Mouse (Mus musculus) hindbrain, embryonic 12.5 days (tissue): ENCODE data around the gene Actr3b. TPM values are rescaled to one million over a fixed set of nuclear protein-coding genes. Genes with fewer than 3 reads are reported as not detected.

Source experiments
- ATAC-seq: fragments of 200-750 bp; cut with Nextera tagmentation; 2 replicates; pipeline ENCODE4 v1.8.0; 2017; ENCODE audit warnings: moderate TSS enrichment; ENCODE audit not compliant: low FRiP score
- H3K27ac ChIP-seq: fragments of 300-500 bp; sonication (generic); 2 replicates; pipeline ENCODE4 v1.5.1; 2016; ENCODE audit warnings: mild to moderate bottlenecking
- H3K27me3 ChIP-seq: fragments of 300-500 bp; sonication (generic); 2 replicates; pipeline ENCODE4 v1.6.1; 2016; ENCODE audit warnings: mild to moderate bottlenecking
- H3K36me3 ChIP-seq: fragments of 300-500 bp; sonication (generic); 2 replicates; pipeline ENCODE4 v1.6.1; 2016; ENCODE audit warnings: mild to moderate bottlenecking
- H3K4me1 ChIP-seq: fragments of 300-500 bp; sonication (generic); 2 replicates; pipeline ENCODE4 v1.6.1; 2016
- H3K4me2 ChIP-seq: fragments of 300-500 bp; sonication (generic); replicated peaks from 2 replicates; pipeline ENCODE4 v1.6.1; 2016; ENCODE audit warnings: mild to moderate bottlenecking
- H3K4me3 ChIP-seq: fragments of 300-500 bp; sonication (generic); 2 replicates; pipeline ENCODE4 v1.5.1; 2016; ENCODE audit warnings: mild to moderate bottlenecking
- H3K9ac ChIP-seq: fragments of 300-500 bp; sonication (generic); 2 replicates; pipeline ENCODE4 v1.6.1; 2016; ENCODE audit warnings: mild to moderate bottlenecking, moderate library complexity
- H3K9me3 ChIP-seq: fragments of 300-500 bp; sonication (generic); replicated peaks from 2 replicates; pipeline ENCODE4 v1.6.1; 2016; ENCODE audit warnings: mild to moderate bottlenecking
- WGBS: fragments of 180-500 bp; shearing (Covaris S2); methylation state at CpG from one replicate; pipeline ENCODE4 v1.1.7; 2016; 5-methylcytosine and 5-hydroxymethylcytosine counted together
- polyA plus RNA-seq: library from polyadenylated mRNA; unstranded; fragments of >200 nt; fragmentation: Nextera tagmentation; extraction: Ambion mirVana; gene quantifications from 2 replicates; pipeline ENCODE4 v1.2.1, GENCODE M21; 2016

The Actr3b gene
- polyA plus RNA-seq, 1 experiment from 2014 or later: 10.0 TPM

DNA sequence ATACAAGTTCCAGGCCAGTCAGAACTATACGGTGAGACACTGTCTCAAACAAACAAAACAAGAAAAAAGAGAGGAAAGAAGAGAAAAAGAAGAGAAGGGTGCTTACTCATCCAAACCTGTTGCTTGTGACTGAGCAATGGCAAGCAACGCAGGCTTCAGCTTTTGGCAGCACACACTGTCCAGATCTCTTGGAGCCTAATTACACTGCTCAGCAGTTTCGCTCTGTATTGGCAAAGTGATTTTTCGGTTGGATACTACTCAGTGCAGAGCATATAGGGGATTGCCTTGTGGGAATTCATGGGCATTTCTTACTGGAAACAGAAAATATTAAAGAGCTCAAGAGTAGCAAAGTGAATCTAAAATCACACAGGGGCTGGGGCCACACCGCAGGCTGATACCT lies 6.9 kb upstream of the Actr3b start:
- no peak overlapping the region for H3K27ac ChIP-seq
- no peak for ATAC-seq
- no peaks in the 10 kb centered on the region for H3K36me3 ChIP-seq
- peaks cover 6% of the 10 kb centered on the region; the same call in 1 of the 2 replicates for H3K4me1 ChIP-seq
- no peak overlapping the region for H3K4me3 ChIP-seq
- WGBS: 87% methylated on average over 5 of the region's 5 CpGs
- no peak overlapping the region for H3K4me2 ChIP-seq
- H3K27me3 ChIP-seq: no peaks in the 10 kb centered on the region
- H3K9ac ChIP-seq: no peak overlapping the region
- no peaks in the 10 kb centered on the region for H3K9me3 ChIP-seq

- Histone ChIP-seq H3K4me3 (no peak overlapping the region), H3K36me3 (no peaks in the 10 kb centered on the region), H3K9me3 (no peaks in the 10 kb centered on the region), H3K4me1 (peaks cover 6% of the 10 kb centered on the region; the same call in 1 of the 2 replicates), H3K27me3 (no peaks in the 10 kb centered on the region), H3K27ac (no peak overlapping the region), H3K4me2 (no peak overlapping the region), H3K9ac (no peak overlapping the region)
- WGBS: 53% methylated on average over 8 of the region's 8 CpGs
- no peak for ATAC-seq
Observed at GRCm38 (mm10) chr5:25753556-25754235, 6.1 kb upstream of the Actr3b start.

DNA sequence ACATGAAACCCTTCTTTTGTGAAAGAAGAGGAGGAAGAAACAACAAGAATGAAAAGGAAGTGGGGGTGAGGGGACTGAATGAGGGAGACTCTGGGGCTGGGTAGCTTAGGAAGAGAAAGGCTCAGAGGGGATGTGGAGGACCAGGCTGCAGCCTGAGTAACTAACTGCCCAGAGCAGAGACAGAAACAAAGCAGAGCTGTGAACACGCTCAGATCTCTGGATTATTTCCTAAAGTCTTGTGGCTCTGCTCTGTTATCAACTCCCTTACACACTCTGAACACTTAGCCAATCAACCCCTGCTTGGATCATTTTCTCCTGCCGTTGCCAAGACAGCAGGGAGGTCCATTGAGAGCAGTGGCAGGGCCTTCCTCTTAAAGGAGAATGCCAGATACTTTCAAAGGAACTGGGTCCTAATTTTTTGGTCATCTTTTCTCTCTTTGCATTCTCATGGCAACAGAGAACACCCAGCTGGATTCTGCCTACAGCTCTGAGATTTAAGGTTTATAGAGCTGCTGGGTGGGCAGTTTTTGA lies 5.5 kb upstream of the Actr3b start:
- no peaks in the 10 kb centered on the region for H3K27me3 ChIP-seq
- H3K27ac ChIP-seq: no peak overlapping the region
- H3K4me2 ChIP-seq: no peak overlapping the region
- ATAC-seq: no peak
- H3K9me3 ChIP-seq: no peaks in the 10 kb centered on the region
- H3K36me3 ChIP-seq: no peaks in the 10 kb centered on the region
- H3K9ac ChIP-seq: no peak overlapping the region
- H3K4me3 ChIP-seq: no peak overlapping the region
- H3K4me1 ChIP-seq: peaks cover 6% of the 10 kb centered on the region; the same call in 1 of the 2 replicates
- WGBS: 16% methylated on average over 2 of the region's 2 CpGs

- no peaks in the 10 kb centered on the region for H3K36me3 ChIP-seq
- H3K4me1 ChIP-seq: peaks cover 4% of the 10 kb centered on the region
- ATAC-seq: peak; percentile 29; the same call in 1 of the 2 replicates
- 10% methylated on average over 10 of the region's 10 CpGs for WGBS
- no peaks in the 10 kb centered on the region for H3K9me3 ChIP-seq
- peak overlapping the region; percentile 70 for H3K4me3 ChIP-seq
- H3K27ac ChIP-seq: no peak overlapping the region
- no peaks in the 10 kb centered on the region; the same call in 1 of the 2 replicates for H3K27me3 ChIP-seq
- peak overlapping the region; percentile 75 for H3K9ac ChIP-seq
- H3K4me2 ChIP-seq: peak overlapping the region; percentile 93
Observed at GRCm38 (mm10) chr5:25760410-25760832, 624 bp downstream of the Actr3b start.

DNA sequence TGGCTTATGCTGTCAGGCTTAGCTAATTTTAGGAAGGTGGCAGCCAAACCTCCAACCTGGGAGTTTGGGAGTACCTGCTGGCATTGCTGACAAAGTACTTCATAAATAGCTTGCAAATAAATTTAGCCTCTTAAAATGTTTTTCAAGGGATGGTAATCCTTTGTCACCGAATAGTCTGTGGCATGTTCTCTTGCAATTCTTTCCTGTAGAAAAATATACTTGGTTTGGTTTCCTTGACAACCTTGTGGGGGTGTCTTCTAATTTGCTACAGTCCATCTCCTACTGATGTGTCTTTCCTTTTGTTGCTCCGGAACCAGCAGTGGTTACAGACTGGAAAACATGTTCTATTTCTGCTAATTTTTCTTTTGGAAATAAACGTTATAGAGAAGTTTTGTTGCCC lies 1.1 kb downstream of the Actr3b start:
- no peaks in the 10 kb centered on the region; the same call in 1 of the 2 replicates for H3K27me3 ChIP-seq
- H3K9ac ChIP-seq: no peak overlapping the region
- H3K4me1 ChIP-seq: peaks cover 4% of the 10 kb centered on the region
- no peaks in the 10 kb centered on the region for H3K9me3 ChIP-seq
- H3K4me2 ChIP-seq: 0 out of 2 replicates have a peak overlapping the region, but pooled peaks have one; percentile 93
- H3K36me3 ChIP-seq: no peaks in the 10 kb centered on the region
- no peak for ATAC-seq
- H3K27ac ChIP-seq: no peak overlapping the region
- WGBS: 52% methylated on average over 3 of the region's 3 CpGs
- no peak overlapping the region for H3K4me3 ChIP-seq

GRCm38 (mm10) chr5:25761850-25762249 lies 2.1 kb downstream of the Actr3b start:
- Histone ChIP-seq H3K4me2 (no peak overlapping the region), H3K36me3 (no peaks in the 10 kb centered on the region), H3K4me1 (peaks cover 4% of the 10 kb centered on the region), H3K4me3 (no peak overlapping the region), H3K9ac (no peak overlapping the region), H3K27me3 (no peaks in the 10 kb centered on the region; the same call in 1 of the 2 replicates), H3K9me3 (no peaks in the 10 kb centered on the region), H3K27ac (no peak overlapping the region)
- no peak for ATAC-seq
- WGBS: 83% methylated on average over 2 of the region's 2 CpGs

DNA sequence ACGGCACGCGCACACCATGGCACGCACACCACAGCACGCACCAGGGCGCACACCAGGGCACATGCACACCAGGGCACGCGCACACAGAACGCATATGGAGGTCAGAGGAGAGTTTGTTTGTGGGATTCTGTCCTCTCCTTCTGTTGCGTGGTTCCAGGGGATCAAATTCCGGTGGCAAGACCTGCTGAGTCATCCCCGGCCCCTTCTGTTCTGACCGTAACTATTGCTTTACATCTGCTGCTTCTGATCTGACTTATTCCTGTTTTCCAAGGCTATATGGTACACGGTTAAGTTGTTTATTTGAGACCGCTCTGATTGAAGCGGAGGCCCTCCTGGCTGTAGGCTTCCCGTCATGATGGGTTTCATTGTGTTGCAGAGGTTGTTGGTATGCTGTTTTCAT lies 9.2 kb downstream of the Actr3b start:
- whole genome bisulfite sequencing: 75% methylated on average over 17 of the region's 17 CpGs
- H3K36me3 ChIP-seq: no peaks in the 10 kb centered on the region
- H3K4me1 ChIP-seq: no peaks in the 10 kb centered on the region
- no peak for ATAC-seq
- H3K9ac ChIP-seq: no peak overlapping the region
- H3K27me3 ChIP-seq: no peaks in the 10 kb centered on the region; the same call in 1 of the 2 replicates
- H3K4me3 ChIP-seq: no peak overlapping the region
- peak overlapping the region; percentile 31; the same call in 1 of the 2 replicates for H3K4me2 ChIP-seq
- H3K9me3 ChIP-seq: peaks cover 19% of the 10 kb centered on the region
- no peak overlapping the region for H3K27ac ChIP-seq

DNA sequence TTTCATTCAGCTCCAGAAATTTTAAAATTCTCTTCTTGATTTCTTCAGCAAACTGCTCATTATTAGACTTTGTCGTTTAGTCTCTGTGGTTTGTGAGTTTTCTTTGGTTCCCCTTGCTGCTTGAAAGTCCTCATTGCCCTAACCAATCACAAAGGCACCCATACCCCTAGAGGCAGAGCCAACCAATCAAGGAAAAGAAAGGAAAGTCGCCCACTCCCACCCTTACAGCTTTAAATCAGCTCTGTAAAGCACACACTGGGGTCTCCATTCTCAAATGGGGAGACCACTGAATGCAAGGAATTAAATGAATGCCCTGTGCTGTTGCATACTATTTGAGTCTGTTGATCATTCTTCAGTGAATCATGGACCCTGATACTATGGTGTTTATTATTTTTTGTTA lies 9.6 kb downstream of the Actr3b start:
- Histone ChIP-seq H3K4me2 (no peak overlapping the region; the same call in 1 of the 2 replicates), H3K27ac (no peak overlapping the region), H3K9ac (no peak overlapping the region), H3K4me1 (no peaks in the 10 kb centered on the region), H3K4me3 (no peak overlapping the region), H3K9me3 (peaks cover 19% of the 10 kb centered on the region), H3K36me3 (no peaks in the 10 kb centered on the region), H3K27me3 (no peaks in the 10 kb centered on the region; the same call in 1 of the 2 replicates)
- WGBS: 50% methylated on average over 2 of the region's 2 CpGs
- ATAC-seq: no peak

DNA sequence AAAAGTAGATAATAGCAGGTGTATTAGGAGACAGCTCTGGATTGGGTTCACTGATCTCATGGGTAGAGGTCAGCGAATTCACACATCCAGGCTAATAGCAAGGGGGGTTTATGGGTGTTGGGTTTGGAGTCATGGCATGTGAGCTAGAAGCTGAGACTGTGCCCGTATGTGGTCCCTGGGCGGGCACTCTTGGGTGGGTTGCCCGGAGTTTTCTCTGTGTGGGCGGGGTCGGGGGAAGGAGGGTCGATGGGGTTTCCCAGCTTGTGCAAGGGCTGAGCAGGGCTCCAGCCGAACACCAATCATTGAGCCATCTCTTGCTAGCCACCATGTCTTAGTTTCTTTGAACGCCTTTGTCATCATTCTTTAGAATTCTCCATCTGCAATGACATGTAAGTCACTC lies 12.7 kb downstream of the Actr3b start:
- Histone ChIP-seq H3K4me2 (no peak overlapping the region), H3K27me3 (no peaks in the 10 kb centered on the region; the same call in 1 of the 2 replicates), H3K9me3 (peaks cover 19% of the 10 kb centered on the region), H3K9ac (no peak overlapping the region), H3K4me3 (no peak overlapping the region), H3K4me1 (no peaks in the 10 kb centered on the region), H3K27ac (no peak overlapping the region), H3K36me3 (no peaks in the 10 kb centered on the region)
- WGBS: 89% methylated on average over 9 of the region's 9 CpGs
- ATAC-seq: no peak

GRCm38 (mm10) chr5:25773921-25774790 lies 14.4 kb downstream of the Actr3b start:
- H3K4me2 ChIP-seq: no peak overlapping the region
- H3K4me3 ChIP-seq: no peak overlapping the region
- H3K9ac ChIP-seq: no peak overlapping the region
- peaks cover 15% of the 10 kb centered on the region for H3K9me3 ChIP-seq
- no peaks in the 10 kb centered on the region for H3K36me3 ChIP-seq
- no peaks in the 10 kb centered on the region for H3K4me1 ChIP-seq
- 80% methylated on average over 13 of the region's 13 CpGs for WGBS
- H3K27ac ChIP-seq: no peak overlapping the region
- H3K27me3 ChIP-seq: no peaks in the 10 kb centered on the region
- ATAC-seq: no peak

- H3K27ac ChIP-seq: no peak overlapping the region
Observed at GRCm38 (mm10) chr5:25791570-25791969, 31.8 kb downstream of the Actr3b start.

DNA sequence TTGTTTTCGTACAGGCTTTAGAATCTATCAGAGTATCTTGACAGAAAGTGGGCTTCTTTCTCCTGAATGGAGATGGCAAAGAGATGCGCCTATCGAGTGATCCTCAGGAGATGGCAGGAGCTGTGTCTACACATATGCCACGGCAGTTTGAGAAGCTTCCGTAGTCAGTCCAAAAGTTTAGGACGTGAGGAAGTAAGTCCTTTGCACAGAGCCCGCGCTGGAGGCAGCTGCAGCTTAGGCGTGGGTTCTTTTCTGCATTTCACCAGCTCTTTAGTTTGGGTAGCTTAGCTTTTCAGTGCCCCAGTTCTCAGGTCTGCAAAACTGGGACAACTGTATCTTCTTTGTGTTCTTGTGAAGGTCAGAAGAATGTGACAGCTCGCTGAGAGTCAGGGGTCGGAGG lies 38.0 kb downstream of the Actr3b start:
- no peaks in the 10 kb centered on the region for H3K9me3 ChIP-seq
- no peak overlapping the region for H3K4me2 ChIP-seq
- H3K4me3 ChIP-seq: no peak overlapping the region
- H3K9ac ChIP-seq: no peak overlapping the region
- no peak overlapping the region for H3K27ac ChIP-seq
- H3K36me3 ChIP-seq: no peaks in the 10 kb centered on the region
- 87% methylated on average over 11 of the region's 11 CpGs for WGBS
- H3K4me1 ChIP-seq: no peaks in the 10 kb centered on the region
- no peak for ATAC-seq
- H3K27me3 ChIP-seq: no peaks in the 10 kb centered on the region

More at GRCm38 (mm10) chr5:25791570-25791969, 31.8 kb downstream of the Actr3b start:
- 91% methylated on average over 6 of the region's 6 CpGs for WGBS
- Histone ChIP-seq H3K4me1 (no peaks in the 10 kb centered on the region), H3K36me3 (no peaks in the 10 kb centered on the region), H3K9ac (no peak overlapping the region), H3K9me3 (no peaks in the 10 kb centered on the region), H3K27me3 (no peaks in the 10 kb centered on the region), H3K4me3 (no peak overlapping the region), H3K4me2 (no peak overlapping the region)
- no peak for ATAC-seq
